Mouse (Mus musculus) midbrain, embryonic 10.5 days (tissue): ENCODE results near the gene B3gnt3. TPM values are rescaled to one million over a fixed set of nuclear protein-coding genes. Genes with fewer than 3 reads are reported as not detected.

ENCODE experiments used
- DNase-seq: peaks from one replicate; pipeline ENCODE4 v3.0.0-alpha.2; 2017; ENCODE audit warnings: low spot score
- H3K27ac ChIP-seq: fragments of 300-500 bp; sonication (generic); replicated peaks from 2 replicates; pipeline ENCODE4 v1.5.1; 2016; ENCODE audit warnings: mild to moderate bottlenecking
- H3K27me3 ChIP-seq: fragments of 300-500 bp; sonication (generic); 2 replicates; pipeline ENCODE4 v1.6.1; 2016; ENCODE audit warnings: low read depth, mild to moderate bottlenecking; ENCODE audit not compliant: poor library complexity, severe bottlenecking
- H3K36me3 ChIP-seq: fragments of 300-500 bp; sonication (generic); 2 replicates; pipeline ENCODE4 v1.6.1; 2016; ENCODE audit warnings: mild to moderate bottlenecking, moderate library complexity
- H3K4me1 ChIP-seq: fragments of 300-500 bp; sonication (generic); 2 replicates; pipeline ENCODE4 v1.6.1; 2016
- H3K4me3 ChIP-seq: fragments of 300-500 bp; sonication (generic); 2 replicates; pipeline ENCODE4 v1.5.1; 2016; ENCODE audit warnings: mild to moderate bottlenecking, moderate library complexity
- H3K9me3 ChIP-seq: fragments of 300-500 bp; sonication (generic); replicated peaks from 2 replicates; pipeline ENCODE4 v1.6.1; 2016; ENCODE audit warnings: mild to moderate bottlenecking
- WGBS: fragments of 180-500 bp; shearing (Covaris S2); methylation state at CpG from one replicate; pipeline ENCODE4 v1.1.7; 2016; 5-methylcytosine and 5-hydroxymethylcytosine counted together
- polyA plus RNA-seq: library from polyadenylated mRNA; unstranded; fragments of >200 nt; fragmentation: Nextera tagmentation; extraction: Ambion mirVana; gene quantifications from 2 replicates; pipeline ENCODE4 v1.2.1, GENCODE M21; 2016

Gene B3gnt3
- polyA plus RNA-seq, 1 experiment from 2014 or later = 0.67 TPM

DNA sequence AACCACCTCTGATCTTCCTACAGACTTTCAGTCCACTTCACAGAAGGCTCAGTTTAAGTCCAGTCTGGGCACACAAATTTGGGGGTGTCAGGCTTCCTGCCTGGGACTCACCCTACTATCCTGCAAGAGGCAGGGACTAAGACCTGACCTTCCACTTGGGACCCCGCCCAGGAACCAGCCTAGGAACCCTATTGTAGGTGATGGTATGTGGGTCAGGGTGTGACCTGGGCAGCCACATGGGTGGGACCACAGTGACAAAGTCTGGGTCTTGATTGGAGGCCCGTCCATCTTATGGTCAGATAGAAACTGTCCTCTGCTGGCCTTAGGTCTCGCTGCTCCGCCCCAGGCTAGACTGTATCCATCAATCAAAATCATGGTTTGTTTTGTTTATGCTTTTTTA lies 22.8 kb upstream of the B3gnt3 start:
- DNase-seq = no peak
- Histone ChIP-seq H3K4me1 (peaks cover 68% of the 10 kb centered on the region), H3K27ac (no peak overlapping the region), H3K9me3 (no peaks in the 10 kb centered on the region), H3K4me3 (peak overlapping the region; percentile 87), H3K27me3 (peaks cover 50% of the 10 kb centered on the region), H3K36me3 (no peaks in the 10 kb centered on the region)
- 73% methylated on average over 4 of the region's 4 CpGs for WGBS

- H3K4me3 ChIP-seq = no peak overlapping the region
- no peaks in the 10 kb centered on the region for H3K9me3 ChIP-seq
- DNase-seq = no peak
- H3K27ac ChIP-seq = no peak overlapping the region
- H3K4me1 ChIP-seq = peaks cover 68% of the 10 kb centered on the region
- peaks cover 3% of the 10 kb centered on the region; the same call in 1 of the 2 replicates for H3K36me3 ChIP-seq
- 68% methylated on average over 14 of the region's 14 CpGs for WGBS
- H3K27me3 ChIP-seq = peaks cover 46% of the 10 kb centered on the region
Measured at GRCm38 (mm10) chr8:71723047-71723551, 21.5 kb upstream of the B3gnt3 start.

DNA sequence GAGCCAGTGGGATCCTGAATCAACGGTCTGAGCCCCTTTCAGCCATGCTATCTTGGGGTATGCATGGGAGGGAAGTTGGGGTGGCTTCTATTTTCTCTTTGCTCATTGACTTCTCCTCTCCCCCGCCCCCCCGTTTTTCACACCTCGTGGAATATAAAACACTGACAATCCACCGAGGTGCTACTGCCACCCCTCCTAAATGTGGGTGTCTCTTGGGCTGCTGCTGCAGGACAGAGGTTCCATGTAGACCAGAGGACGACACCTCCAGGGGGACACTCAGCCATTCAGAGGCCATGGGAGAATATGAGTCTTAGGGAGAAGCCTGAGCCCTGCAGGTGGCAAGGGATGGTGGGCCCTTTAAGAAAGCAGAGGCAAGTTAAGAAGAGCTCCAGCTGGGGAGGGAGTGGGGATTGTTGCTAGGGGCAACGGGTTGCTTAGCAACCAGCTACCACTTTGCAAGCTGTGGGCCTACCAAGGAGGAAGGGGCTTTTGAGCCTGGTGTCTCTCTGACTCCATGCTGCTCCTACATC lies 18.4 kb upstream of the B3gnt3 start:
- no peaks in the 10 kb centered on the region for H3K9me3 ChIP-seq
- H3K4me1 ChIP-seq = peaks cover 64% of the 10 kb centered on the region
- peak overlapping the region; percentile 86 for H3K27ac ChIP-seq
- peaks cover 20% of the 10 kb centered on the region for H3K27me3 ChIP-seq
- peak; percentile 91 for DNase-seq
- peaks cover 20% of the 10 kb centered on the region for H3K36me3 ChIP-seq
- H3K4me3 ChIP-seq = peak overlapping the region; percentile 34
- WGBS = 32% methylated on average over 7 of the region's 7 CpGs

GRCm38 (mm10) chr8:71719218-71719617 lies 17.6 kb upstream of the B3gnt3 start:
- peak overlapping the region; percentile 86 for H3K27ac ChIP-seq
- H3K4me1 ChIP-seq = peaks cover 60% of the 10 kb centered on the region
- 72% methylated on average over 4 of the region's 4 CpGs for WGBS
- no peak overlapping the region for H3K4me3 ChIP-seq
- DNase-seq = no peak
- H3K36me3 ChIP-seq = peaks cover 24% of the 10 kb centered on the region
- no peaks in the 10 kb centered on the region for H3K9me3 ChIP-seq
- H3K27me3 ChIP-seq = peaks cover 13% of the 10 kb centered on the region

GRCm38 (mm10) chr8:71718252-71718651 lies 16.7 kb upstream of the B3gnt3 start:
- peaks cover 24% of the 10 kb centered on the region for H3K36me3 ChIP-seq
- peaks cover 5% of the 10 kb centered on the region; the same call in 1 of the 2 replicates for H3K27me3 ChIP-seq
- H3K27ac ChIP-seq = no peak overlapping the region; the same call in 1 of the 2 replicates
- 31% methylated on average over 3 of the region's 3 CpGs for WGBS
- H3K4me3 ChIP-seq = no peak overlapping the region
- no peak for DNase-seq
- no peaks in the 10 kb centered on the region for H3K9me3 ChIP-seq
- peaks cover 59% of the 10 kb centered on the region for H3K4me1 ChIP-seq

- H3K36me3 ChIP-seq = peaks cover 25% of the 10 kb centered on the region
- H3K27ac ChIP-seq = 0 out of 2 replicates have a peak overlapping the region, but pooled peaks have one; percentile 6
- H3K4me1 ChIP-seq = peaks cover 51% of the 10 kb centered on the region
- no peak overlapping the region for H3K4me3 ChIP-seq
- no peak for DNase-seq
- no peaks in the 10 kb centered on the region; the same call in 1 of the 2 replicates for H3K27me3 ChIP-seq
- WGBS = 92% methylated on average over 12 of the region's 12 CpGs
- no peaks in the 10 kb centered on the region for H3K9me3 ChIP-seq
Measured at GRCm38 (mm10) chr8:71717096-71717495, 15.5 kb upstream of the B3gnt3 start.

DNA sequence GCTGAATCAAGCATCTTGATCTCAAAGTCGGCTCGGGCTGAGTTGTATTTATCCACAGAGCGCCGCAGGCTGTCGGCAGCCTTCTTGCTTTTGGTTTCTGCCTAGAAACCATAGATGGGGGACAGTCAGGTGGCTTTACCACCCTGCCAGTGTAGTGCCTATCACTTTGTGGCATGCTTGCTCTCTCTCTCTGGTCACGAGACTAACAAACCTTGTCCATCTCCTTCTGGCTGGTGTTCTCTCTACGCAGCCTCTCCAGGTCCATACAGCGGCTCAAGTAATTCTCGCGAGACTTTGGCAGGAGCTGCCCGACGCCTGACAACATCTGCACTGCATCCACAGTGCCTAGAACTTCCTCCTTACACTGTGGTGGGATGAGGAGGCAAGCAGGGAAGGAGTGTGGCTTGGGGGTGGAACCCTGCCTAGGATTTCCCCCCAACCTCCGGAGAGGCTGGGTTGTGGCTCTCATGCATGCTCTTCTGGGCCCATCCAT lies 15.0 kb upstream of the B3gnt3 start:
- 0 out of 2 replicates have a peak overlapping the region, but pooled peaks have one; percentile 6 for H3K27ac ChIP-seq
- H3K27me3 ChIP-seq = peaks cover under 1% of the 10 kb centered on the region; the same call in 1 of the 2 replicates
- DNase-seq = no peak
- H3K9me3 ChIP-seq = no peaks in the 10 kb centered on the region
- 87% methylated on average over 13 of the region's 13 CpGs for WGBS
- peaks cover 46% of the 10 kb centered on the region for H3K4me1 ChIP-seq
- H3K4me3 ChIP-seq = no peak overlapping the region
- H3K36me3 ChIP-seq = peaks cover 29% of the 10 kb centered on the region

DNA sequence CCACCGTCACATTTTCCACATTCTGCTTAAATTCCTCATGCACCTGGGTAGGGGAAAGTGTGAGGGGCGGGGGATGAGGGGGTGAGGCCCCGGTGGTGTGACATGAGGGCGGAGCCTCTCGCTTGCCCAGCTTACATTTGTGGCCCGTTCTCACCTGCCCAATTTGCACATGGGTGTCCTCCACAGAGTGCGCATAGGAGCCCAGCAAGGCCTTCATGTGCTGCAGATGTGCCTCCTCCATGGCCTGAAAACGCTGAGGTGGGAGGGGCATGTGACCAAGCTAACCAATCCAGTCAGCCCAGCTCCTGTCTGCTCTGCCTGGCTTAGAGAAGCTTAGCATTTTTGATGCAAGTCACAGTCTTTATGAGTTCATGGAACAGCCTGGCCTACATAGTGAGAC lies 13.9 kb upstream of the B3gnt3 start:
- no peak for DNase-seq
- WGBS = 50% methylated on average over 8 of the region's 8 CpGs
- Histone ChIP-seq H3K27me3 (peaks cover 11% of the 10 kb centered on the region), H3K4me1 (peaks cover 35% of the 10 kb centered on the region), H3K36me3 (peaks cover 29% of the 10 kb centered on the region), H3K9me3 (no peaks in the 10 kb centered on the region), H3K4me3 (no peak overlapping the region), H3K27ac (no peak overlapping the region)

- Histone ChIP-seq H3K4me1 (peaks cover 24% of the 10 kb centered on the region), H3K27me3 (peaks cover 46% of the 10 kb centered on the region), H3K36me3 (peaks cover 13% of the 10 kb centered on the region), H3K27ac (no peak overlapping the region), H3K4me3 (no peak overlapping the region), H3K9me3 (no peaks in the 10 kb centered on the region)
- DNase-seq = no peak
- 83% methylated on average over 2 of the region's 2 CpGs for WGBS
Measured at GRCm38 (mm10) chr8:71711574-71711973, 10.0 kb upstream of the B3gnt3 start.

DNA sequence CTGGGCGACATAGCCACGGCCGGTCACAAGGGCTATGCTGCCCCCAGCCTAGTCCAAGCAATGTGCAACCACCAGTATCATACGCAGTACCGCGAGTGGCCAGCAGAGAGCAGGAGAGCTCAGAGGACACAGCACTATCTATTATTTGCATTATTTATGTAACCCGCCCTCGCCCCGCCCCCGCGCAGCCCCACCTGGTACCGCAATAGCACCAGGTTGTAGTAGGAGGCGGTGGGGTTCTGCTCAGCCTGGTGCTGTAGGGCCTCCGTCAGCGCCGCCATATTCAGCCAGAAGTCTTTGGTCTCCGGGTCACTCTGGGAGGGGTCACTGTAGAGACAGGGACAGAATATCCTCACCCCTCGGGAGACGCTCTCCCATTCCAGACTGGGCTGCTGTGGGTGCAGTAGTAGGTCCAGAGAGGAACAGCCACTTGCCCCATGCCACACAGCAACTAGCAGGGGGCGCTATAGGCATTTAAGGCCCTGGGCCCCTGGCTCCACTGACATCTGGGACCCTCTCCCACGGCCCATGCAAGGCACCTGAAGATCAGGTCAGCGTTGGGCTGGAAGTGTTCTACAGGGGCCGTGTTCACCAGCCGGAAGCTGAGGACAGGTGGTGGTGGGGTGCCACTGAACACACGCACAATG lies 8.3 kb upstream of the B3gnt3 start:
- Histone ChIP-seq H3K27me3 (peaks cover 51% of the 10 kb centered on the region), H3K27ac (peak overlapping the region; percentile 6; the same call in 1 of the 2 replicates), H3K9me3 (no peaks in the 10 kb centered on the region), H3K4me1 (peaks cover 16% of the 10 kb centered on the region), H3K36me3 (peaks cover 9% of the 10 kb centered on the region; the same call in 1 of the 2 replicates), H3K4me3 (peak overlapping the region; percentile 36)
- peak; percentile 86 for DNase-seq
- WGBS = 22% methylated on average over 25 of the region's 25 CpGs

DNA sequence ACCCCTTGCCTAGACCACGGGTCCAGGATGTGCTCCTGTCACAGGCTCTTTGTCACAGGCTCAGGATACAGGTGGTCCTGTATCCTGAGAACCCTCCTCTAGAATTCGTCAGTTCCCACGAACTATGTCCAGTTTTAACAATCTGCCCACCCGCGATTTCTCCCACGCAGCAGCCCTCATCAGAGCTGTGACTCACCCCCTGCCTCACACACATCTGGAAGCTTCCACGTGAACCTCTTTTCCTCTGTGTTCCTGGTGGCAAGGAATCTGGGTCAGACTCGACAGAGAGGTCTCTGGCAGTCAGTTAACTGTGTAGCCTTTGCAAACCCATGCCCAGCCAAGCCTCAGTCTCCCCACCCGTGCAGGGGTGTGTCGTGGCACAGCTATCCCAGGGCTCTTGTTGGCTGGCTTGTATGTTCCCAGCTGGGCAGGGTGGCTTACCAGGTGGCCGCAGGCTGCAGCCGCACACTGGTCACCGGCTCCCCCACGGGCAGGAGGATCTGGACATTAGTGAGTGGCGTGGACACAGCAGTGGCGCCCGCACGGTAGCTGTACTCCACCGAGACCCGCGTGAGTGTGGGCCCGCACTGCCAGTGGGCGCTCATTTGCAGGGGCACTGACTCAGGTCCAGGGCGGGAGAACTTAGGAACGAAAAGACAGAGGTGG lies 7.7 kb upstream of the B3gnt3 start:
- 43% methylated on average over 25 of the region's 25 CpGs for WGBS
- H3K27ac ChIP-seq = no peak overlapping the region; the same call in 1 of the 2 replicates
- peaks cover 6% of the 10 kb centered on the region; the same call in 1 of the 2 replicates for H3K36me3 ChIP-seq
- H3K27me3 ChIP-seq = peaks cover 57% of the 10 kb centered on the region
- peak overlapping the region; percentile 36 for H3K4me3 ChIP-seq
- H3K9me3 ChIP-seq = no peaks in the 10 kb centered on the region
- no peak for DNase-seq
- H3K4me1 ChIP-seq = peaks cover 16% of the 10 kb centered on the region

GRCm38 (mm10) chr8:71707874-71708273 lies 6.3 kb upstream of the B3gnt3 start:
- H3K4me3 ChIP-seq = no peak overlapping the region
- WGBS = 34% methylated on average over 8 of the region's 8 CpGs
- peak; percentile 57 for DNase-seq
- peaks cover 16% of the 10 kb centered on the region for H3K4me1 ChIP-seq
- H3K9me3 ChIP-seq = no peaks in the 10 kb centered on the region
- H3K27ac ChIP-seq = no peak overlapping the region
- peaks cover 71% of the 10 kb centered on the region for H3K27me3 ChIP-seq
- peaks cover 6% of the 10 kb centered on the region; the same call in 1 of the 2 replicates for H3K36me3 ChIP-seq
